Mouse (Mus musculus): ENCODE data around the gene Lin52.

Lin52 gene

GRCm38 (mm10) chr12:84450718-84451646 lies at the start of gene Lin52, which contains the start of gene Aldh6a1:
Gene Lin52, plus strand, starts transcription at chr12:84451422.
Gene Aldh6a1, minus strand, starts transcription at chr12:84451004.
- DNase-seq (ENCODE audit: low spot score): peak; percentile 88

DNA sequence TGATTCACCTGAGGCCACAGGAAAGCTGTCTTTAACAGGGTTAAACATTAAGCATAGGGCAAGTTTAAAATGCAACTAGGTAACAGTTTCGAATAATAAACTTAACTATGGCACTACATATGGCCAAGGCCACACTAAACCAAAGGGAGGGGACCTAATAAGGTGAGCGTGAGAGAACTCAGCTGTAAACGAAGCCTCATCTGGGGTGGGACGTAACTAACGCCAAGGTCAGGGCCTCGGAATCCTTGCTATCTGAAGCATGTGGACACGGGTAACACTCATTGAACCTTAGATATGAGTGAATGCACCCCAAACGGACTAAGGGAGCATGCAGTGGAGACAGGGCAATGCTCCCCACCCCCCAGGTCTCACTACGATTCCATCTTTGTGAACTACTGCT lies 48.3 kb upstream of the Lin52 start:
- DNase-seq (ENCODE audit: low spot score): no peak

GRCm38 (mm10) chr12:84404541-84404940 lies 46.7 kb upstream of the Lin52 start:
- no peak for DNase-seq (ENCODE audit: low spot score)

GRCm38 (mm10) chr12:84407259-84407658 lies 44.0 kb upstream of the Lin52 start:
- DNase-seq (ENCODE audit: low spot score): no peak

DNA sequence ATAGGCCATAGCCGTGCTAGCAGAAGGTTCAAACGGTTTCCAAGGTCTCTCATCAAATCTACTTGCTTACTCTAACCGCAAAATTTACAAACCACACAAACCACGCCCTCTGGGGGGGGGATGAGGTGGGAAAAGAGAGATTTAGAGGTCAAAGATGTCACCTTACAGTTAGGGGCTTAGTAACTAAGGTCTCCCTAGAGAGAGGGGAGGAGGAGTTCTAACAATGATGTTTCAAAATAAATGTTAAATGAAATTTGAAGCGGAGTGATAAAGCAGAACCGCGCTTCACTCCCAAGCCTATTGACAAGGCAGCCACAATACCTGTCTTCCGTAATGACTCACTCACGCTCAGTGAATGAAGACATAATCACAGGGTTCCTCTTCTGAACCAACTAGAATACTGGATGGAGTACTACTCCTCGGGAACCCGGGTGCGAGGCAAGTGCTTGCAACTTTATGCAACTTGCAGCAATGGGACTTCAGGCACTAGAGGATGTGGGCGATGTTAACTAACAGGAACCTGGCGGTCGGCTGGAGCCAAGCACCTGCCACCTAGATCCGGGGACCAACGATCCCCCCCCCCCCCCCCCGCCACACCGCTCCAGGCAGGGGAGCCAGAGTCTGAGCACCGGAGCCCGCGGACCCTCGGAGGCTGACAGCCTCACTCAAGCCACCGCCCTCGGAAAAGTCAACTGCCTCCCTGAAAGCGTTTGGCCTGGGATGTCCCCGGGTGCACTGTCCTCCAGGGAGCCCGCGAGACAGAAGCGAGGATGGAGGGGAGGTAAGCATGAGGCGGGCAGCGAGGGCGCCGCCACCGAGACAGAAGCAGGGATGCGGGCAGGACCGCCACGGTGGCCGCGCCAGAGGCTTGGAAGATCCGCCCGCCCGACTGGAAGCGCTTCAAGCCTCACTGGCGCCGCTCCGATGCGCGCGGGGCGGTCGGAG lies 43.1 kb upstream of the Lin52 start:
- no peak for DNase-seq (ENCODE audit: low spot score)

GRCm38 (mm10) chr12:84408819-84409507 lies 42.3 kb upstream of the Lin52 start, which contains the start of the genes Entpd5 and Bbof1:
Gene Entpd5, minus strand, starts transcription at chr12:84409029.
Gene Bbof1, plus strand, starts transcription at chr12:84409071.
- DNase-seq (ENCODE audit: low spot score): peak; percentile 92

GRCm38 (mm10) chr12:84416834-84417604 lies 34.2 kb upstream of the Lin52 start, which contains the start of gene Rnf113a2:
Gene Rnf113a2, plus strand, starts transcription at chr12:84417196.
- DNase-seq (ENCODE audit: low spot score): peak; percentile 70

DNA sequence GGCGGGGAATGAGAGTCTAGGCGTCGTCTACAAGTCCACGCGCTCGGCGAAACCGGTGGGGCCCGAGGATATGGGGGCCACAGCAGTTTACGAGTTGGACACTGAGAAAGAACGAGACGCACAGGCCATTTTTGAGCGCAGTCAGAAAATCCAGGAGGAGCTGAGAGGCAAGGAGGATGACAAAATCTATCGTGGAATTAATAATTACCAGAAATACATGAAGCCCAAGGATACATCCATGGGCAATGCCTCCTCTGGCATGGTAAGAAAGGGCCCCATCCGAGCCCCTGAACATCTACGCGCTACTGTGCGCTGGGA lies 33.7 kb upstream of the Lin52 start:
- DNase-seq (ENCODE audit: low spot score): no peak

- no peak for DNase-seq (ENCODE audit: low spot score)
These were observed 27.2 kb upstream of the Lin52 start for GRCm38 (mm10) chr12:84423990-84424389.

DNA sequence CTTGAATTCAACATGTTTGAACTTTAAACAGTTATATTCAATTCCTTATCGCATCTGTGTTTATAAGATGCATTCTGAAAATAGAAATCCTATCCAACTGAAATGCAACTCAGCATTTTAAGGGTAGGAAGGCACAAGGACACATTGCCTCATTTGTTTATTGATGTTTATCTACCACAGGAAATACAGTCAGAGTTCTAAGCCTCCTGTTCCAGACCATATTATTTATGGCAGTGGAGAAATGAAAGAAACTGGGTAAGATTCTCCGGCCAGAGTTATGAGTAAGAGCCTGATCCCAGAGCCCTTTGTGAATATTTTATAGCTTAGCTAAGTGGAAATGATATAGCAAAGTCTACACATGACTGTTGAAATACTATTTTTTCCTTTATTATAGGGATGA lies 21.4 kb upstream of the Lin52 start:
- no peak for DNase-seq (ENCODE audit: low spot score)

DNA sequence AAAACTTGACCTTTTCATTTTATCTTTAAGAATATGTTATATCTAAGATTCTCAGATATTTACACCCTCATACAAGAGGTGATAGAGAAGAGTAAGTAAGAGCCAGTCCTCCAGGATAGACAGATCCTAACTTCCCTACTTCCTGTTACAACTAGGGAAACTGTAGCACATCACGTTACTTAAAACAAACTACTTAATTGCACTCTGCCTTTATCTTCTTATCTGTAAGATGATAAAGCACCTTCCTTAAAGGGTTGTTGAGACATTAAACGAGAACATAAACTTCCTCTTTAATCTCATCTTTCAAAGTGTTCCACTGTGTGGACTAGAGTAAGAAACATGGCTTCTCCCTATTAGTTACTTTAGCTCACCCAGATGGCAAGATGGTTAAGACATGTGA lies 12.5 kb upstream of the Lin52 start:
- no peak for DNase-seq (ENCODE audit: low spot score)

GRCm38 (mm10) chr12:84442526-84442925 lies 8.7 kb upstream of the Lin52 start:
- no peak for DNase-seq (ENCODE audit: low spot score)

GRCm38 (mm10) chr12:84447386-84447785 lies 3.8 kb upstream of the Lin52 start:
- DNase-seq (ENCODE audit: low spot score): no peak

DNA sequence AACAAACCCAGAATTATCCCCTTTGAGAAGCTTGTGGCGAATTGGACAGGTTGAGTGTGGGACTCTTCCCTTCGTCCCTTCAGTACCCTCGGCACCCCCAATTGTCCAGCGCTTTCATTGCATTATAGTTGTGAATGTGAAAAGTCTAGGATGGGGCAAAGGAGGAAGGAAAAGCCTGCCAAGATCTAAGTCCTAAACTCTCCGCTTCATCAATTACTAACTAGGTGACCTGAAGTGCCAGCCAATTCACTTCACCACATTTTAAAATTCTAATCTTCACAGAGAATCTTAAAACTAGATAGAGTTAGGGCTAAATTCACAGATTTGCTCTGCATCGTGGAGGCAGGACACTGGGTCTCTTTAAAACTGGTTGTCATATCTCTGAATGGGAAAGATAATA lies 3.0 kb upstream of the Lin52 start:
- DNase-seq (ENCODE audit: low spot score): no peak

- DNase-seq (ENCODE audit: low spot score): no peak
These were observed 1.3 kb upstream of the Lin52 start for GRCm38 (mm10) chr12:84449887-84450286.

- DNase-seq (ENCODE audit: low spot score): no peak
These were observed 888 bp upstream of the Lin52 start for GRCm38 (mm10) chr12:84450351-84450717.

- DNase-seq (ENCODE audit: low spot score): no peak
These were observed 579 bp downstream of the Lin52 start for GRCm38 (mm10) chr12:84451801-84452200.

GRCm38 (mm10) chr12:84456911-84457310 lies 5.7 kb downstream of the Lin52 start:
- no peak for DNase-seq (ENCODE audit: low spot score)

- no peak for DNase-seq (ENCODE audit: low spot score)
These were observed 8.6 kb downstream of the Lin52 start for GRCm38 (mm10) chr12:84459845-84460244.

- no peak for DNase-seq (ENCODE audit: low spot score)
These were observed 10.2 kb downstream of the Lin52 start for GRCm38 (mm10) chr12:84461416-84461815.

GRCm38 (mm10) chr12:84462856-84463255 lies 11.6 kb downstream of the Lin52 start:
- DNase-seq (ENCODE audit: low spot score): no peak

All from urinary bladder, postnatal 25 days (tissue).